Mouse (Mus musculus) neural tube, embryonic 11.5 days (tissue): ENCODE results near the gene Rbfox1. TPM values are rescaled to one million over a fixed set of nuclear protein-coding genes. Genes with fewer than 3 reads are reported as not detected.

ENCODE experiments used
- ATAC-seq: fragments of 200-750 bp; cut with Nextera tagmentation; 2 replicates; pipeline ENCODE4 v1.8.0; 2017; ENCODE audit warnings: moderate number of reproducible peaks, mild to moderate bottlenecking, moderate TSS enrichment, moderate library complexity; ENCODE audit not compliant: insufficient read depth, low FRiP score, low TSS enrichment
- DNase-seq: peaks from one replicate; pipeline ENCODE4 v3.0.0-alpha.2; 2015; ENCODE audit warnings: low spot score
- H3K27ac ChIP-seq: fragments of 300-500 bp; sonication (generic); 2 replicates; pipeline ENCODE4 v1.5.1; 2014; ENCODE audit warnings: low read depth, mild to moderate bottlenecking, low read length
- H3K27me3 ChIP-seq: fragments of 300-500 bp; sonication (generic); 2 replicates; pipeline ENCODE4 v1.6.1; 2014; ENCODE audit warnings: mild to moderate bottlenecking, low read length, mixed read lengths; ENCODE audit not compliant: control insufficient read depth, insufficient read depth
- H3K36me3 ChIP-seq: fragments of 300-500 bp; sonication (generic); 2 replicates; pipeline ENCODE4 v1.6.1; 2014; ENCODE audit warnings: mild to moderate bottlenecking, low read length, moderate library complexity, mixed read lengths; ENCODE audit not compliant: control insufficient read depth, insufficient read depth
- H3K4me1 ChIP-seq: fragments of 300-500 bp; sonication (generic); 2 replicates; pipeline ENCODE4 v1.6.1; 2014; ENCODE audit warnings: low read length, mixed read lengths; ENCODE audit not compliant: control insufficient read depth, insufficient read depth
- H3K4me2 ChIP-seq: fragments of 300-500 bp; sonication (generic); 2 replicates; pipeline ENCODE4 v1.6.1; 2014; ENCODE audit warnings: low read depth, mild to moderate bottlenecking, moderate library complexity
- H3K4me3 ChIP-seq: fragments of 300-500 bp; sonication (generic); 2 replicates; pipeline ENCODE4 v1.5.1; 2014; ENCODE audit warnings: low read depth, low read length
- H3K9ac ChIP-seq: fragments of 300-500 bp; sonication (generic); 2 replicates; pipeline ENCODE4 v1.6.1; 2014; ENCODE audit warnings: mild to moderate bottlenecking, low read length
- H3K9me3 ChIP-seq: fragments of 300-500 bp; sonication (generic); 2 replicates; pipeline ENCODE4 v1.6.1; 2016; ENCODE audit warnings: low read length; ENCODE audit not compliant: control insufficient read depth
- WGBS: fragments of 180-500 bp; shearing (Covaris S2); extraction: QIAGEN DNeasy Blood & Tissue Kit; methylation state at CpG from one replicate; pipeline ENCODE4 v1.1.7; 2014; 5-methylcytosine and 5-hydroxymethylcytosine counted together
- polyA plus RNA-seq: library from polyadenylated mRNA; unstranded; fragments of >200 nt; fragmentation: Nextera tagmentation; extraction: Ambion mirVana; gene quantifications from 2 replicates; pipeline ENCODE4 v1.2.1, GENCODE M21; 2014

Rbfox1 gene
- polyA plus RNA-seq, 1 experiment from 2014 or later: 32.9 TPM

DNA sequence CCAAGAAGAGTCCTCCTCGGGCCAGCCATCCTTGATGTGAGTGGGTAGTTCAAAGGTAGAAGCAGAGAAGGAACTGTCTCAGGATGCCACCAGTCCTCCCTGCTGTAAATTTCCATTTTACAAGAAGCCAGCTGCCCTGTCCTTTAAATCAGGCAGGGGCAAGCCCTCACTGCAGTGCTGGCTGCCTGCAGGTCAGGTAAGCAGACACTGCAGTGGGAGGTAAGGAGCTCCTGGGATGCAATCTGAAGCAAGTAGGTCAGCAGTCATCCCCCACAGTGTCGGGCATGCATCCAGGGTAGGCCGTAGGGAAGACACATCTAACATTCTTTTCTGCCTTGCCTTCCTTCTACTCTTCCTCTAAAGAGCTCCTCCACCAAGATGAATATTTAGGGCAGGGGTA lies 1444.0 kb downstream of the Rbfox1 start:
- H3K4me2 ChIP-seq: no peak overlapping the region
- no peak for DNase-seq
- H3K27ac ChIP-seq: no peak overlapping the region
- H3K4me3 ChIP-seq: no peak overlapping the region
- ATAC-seq: no peak
- no peaks in the 10 kb centered on the region for H3K4me1 ChIP-seq
- H3K36me3 ChIP-seq: no peaks in the 10 kb centered on the region
- WGBS: 59% methylated on average over 3 of the region's 3 CpGs
- H3K27me3 ChIP-seq: no peaks in the 10 kb centered on the region
- H3K9ac ChIP-seq: no peak overlapping the region
- H3K9me3 ChIP-seq: no peaks in the 10 kb centered on the region

GRCm38 (mm10) chr16:7341186-7341585 lies 1456.0 kb downstream of the Rbfox1 start:
- Histone ChIP-seq H3K27me3 (no peaks in the 10 kb centered on the region), H3K4me3 (no peak overlapping the region), H3K9me3 (no peaks in the 10 kb centered on the region), H3K4me2 (no peak overlapping the region), H3K4me1 (no peaks in the 10 kb centered on the region), H3K36me3 (no peaks in the 10 kb centered on the region), H3K9ac (no peak overlapping the region), H3K27ac (no peak overlapping the region)
- no peak for ATAC-seq
- DNase-seq: no peak
- 59% methylated on average over 4 of the region's 4 CpGs for WGBS

DNA sequence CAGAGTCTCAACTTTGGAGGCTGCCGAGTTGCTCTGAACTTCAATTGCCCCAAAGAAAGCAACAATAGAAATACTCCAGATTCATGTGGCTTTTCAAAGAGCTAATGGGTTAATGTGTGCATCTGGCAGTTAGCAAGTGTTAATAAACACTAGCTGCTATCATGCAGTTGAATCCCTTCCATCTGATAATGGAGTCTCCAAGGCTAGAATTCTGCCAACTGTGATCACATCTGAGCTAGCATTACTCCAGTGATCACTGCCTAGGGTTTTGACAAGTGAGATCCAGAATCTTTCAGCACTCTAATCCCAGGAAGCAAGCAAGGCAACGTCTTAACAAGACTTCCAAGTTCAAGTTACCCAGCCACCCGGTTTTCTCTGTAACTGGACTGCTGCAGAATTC lies 1460.1 kb downstream of the Rbfox1 start:
- H3K4me1 ChIP-seq: no peaks in the 10 kb centered on the region; the same call in 1 of the 2 replicates
- H3K9ac ChIP-seq: no peak overlapping the region
- no peak for ATAC-seq
- no peaks in the 10 kb centered on the region for H3K27me3 ChIP-seq
- no peaks in the 10 kb centered on the region for H3K36me3 ChIP-seq
- no peak overlapping the region for H3K4me3 ChIP-seq
- no peak overlapping the region for H3K4me2 ChIP-seq
- H3K9me3 ChIP-seq: no peaks in the 10 kb centered on the region
- H3K27ac ChIP-seq: no peak overlapping the region
- 72% methylated on average over 3 of the region's 3 CpGs for WGBS
- DNase-seq: no peak

DNA sequence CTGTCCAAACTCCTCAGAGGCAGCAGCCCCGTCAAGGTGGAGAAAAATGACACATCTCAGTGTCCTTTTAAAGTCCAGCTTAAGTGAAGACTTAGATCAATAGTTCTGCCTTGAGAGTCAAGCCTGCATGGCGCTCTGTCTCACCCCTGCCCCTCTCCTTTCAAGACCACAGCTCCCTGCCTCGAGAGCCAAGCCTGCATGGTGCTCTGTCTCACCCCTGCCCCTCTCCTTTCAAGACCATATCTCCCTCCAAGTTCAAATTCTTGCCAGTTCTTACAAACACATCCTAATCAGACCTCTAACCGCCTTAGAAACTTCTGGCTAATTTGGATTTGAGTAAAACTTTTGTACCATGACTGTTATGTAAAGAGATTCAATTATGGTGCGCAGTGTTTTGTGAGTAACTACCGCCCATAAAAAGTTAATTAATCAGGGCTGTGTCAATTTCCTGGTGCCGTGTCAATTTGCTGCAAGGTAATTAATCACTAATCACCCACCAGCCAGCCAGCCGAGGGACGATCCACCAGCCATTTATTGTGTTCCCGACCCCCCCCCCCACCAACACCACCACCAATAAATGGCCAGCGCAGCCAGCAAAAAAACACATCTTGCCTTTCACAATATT lies 1461.0 kb downstream of the Rbfox1 start:
- DNase-seq (no peak), ATAC-seq (no peak)
- Histone ChIP-seq H3K4me3 (no peak overlapping the region), H3K36me3 (no peaks in the 10 kb centered on the region), H3K27ac (no peak overlapping the region), H3K27me3 (no peaks in the 10 kb centered on the region), H3K4me1 (no peaks in the 10 kb centered on the region; the same call in 1 of the 2 replicates), H3K4me2 (no peak overlapping the region), H3K9ac (no peak overlapping the region), H3K9me3 (no peaks in the 10 kb centered on the region)
- WGBS: 37% methylated on average over 11 of the region's 11 CpGs

DNA sequence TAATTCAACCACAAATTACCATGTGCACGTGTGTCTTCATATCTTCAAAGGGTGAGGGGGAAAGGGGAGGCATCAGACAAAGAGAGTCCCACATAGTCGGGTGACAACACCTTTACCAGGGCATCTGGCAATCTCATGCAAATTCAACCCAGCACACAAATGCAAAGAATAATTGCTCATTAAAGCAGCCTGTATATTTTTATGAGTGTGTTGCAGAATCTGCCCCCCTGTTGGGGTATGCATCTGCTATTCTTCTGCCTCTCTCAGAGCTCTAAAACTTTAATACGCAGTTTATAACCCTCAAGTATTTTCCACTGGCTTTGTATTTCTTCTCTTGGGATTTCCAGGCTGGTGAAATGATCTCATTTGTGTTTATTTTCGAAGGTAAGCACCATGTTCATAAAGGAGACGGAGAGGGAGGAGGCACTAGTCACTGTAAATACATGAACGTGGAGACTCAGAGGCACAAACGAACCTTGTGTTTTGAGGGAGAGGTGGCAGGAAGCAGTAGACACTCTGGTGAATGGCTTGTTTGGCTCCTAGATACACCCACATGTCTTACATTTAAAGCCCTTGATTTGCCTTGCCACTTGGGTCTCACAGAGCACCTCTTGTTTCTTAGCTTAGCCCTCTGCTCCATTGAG lies 1462.5 kb downstream of the Rbfox1 start:
- H3K27me3 ChIP-seq: no peaks in the 10 kb centered on the region
- H3K4me1 ChIP-seq: no peaks in the 10 kb centered on the region; the same call in 1 of the 2 replicates
- peak; percentile 53; the same call in 1 of the 2 replicates for ATAC-seq
- H3K4me2 ChIP-seq: no peak overlapping the region
- H3K36me3 ChIP-seq: no peaks in the 10 kb centered on the region
- no peak for DNase-seq
- no peaks in the 10 kb centered on the region for H3K9me3 ChIP-seq
- no peak overlapping the region for H3K9ac ChIP-seq
- H3K27ac ChIP-seq: 0 out of 2 replicates have a peak overlapping the region, but pooled peaks have one; percentile 23
- WGBS: 71% methylated on average over 7 of the region's 7 CpGs
- H3K4me3 ChIP-seq: no peak overlapping the region

DNA sequence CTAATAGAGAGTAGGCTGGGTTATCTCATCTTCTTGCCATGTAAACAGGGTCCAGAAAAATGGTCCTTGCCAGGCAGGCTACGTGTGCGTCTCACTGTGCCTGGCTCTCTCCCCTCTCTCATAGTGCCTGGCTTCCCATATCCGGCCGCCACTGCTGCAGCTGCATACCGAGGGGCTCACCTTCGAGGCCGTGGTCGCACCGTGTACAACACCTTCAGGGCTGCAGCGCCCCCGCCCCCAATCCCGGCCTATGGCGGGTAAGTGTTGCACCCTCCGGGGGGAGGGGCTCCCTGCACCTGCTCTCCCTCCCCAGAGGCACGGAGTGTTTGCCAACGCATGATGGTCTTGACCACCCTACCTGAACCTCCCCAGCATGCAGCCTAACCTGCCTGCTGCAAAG lies 1467.7 kb downstream of the Rbfox1 start:
- Histone ChIP-seq H3K4me3 (no peak overlapping the region), H3K4me2 (no peak overlapping the region), H3K9ac (no peak overlapping the region), H3K9me3 (no peaks in the 10 kb centered on the region), H3K27ac (no peak overlapping the region), H3K36me3 (no peaks in the 10 kb centered on the region), H3K27me3 (no peaks in the 10 kb centered on the region), H3K4me1 (no peaks in the 10 kb centered on the region; the same call in 1 of the 2 replicates)
- 72% methylated on average over 16 of the region's 16 CpGs for WGBS
- ATAC-seq: no peak
- no peak for DNase-seq

DNA sequence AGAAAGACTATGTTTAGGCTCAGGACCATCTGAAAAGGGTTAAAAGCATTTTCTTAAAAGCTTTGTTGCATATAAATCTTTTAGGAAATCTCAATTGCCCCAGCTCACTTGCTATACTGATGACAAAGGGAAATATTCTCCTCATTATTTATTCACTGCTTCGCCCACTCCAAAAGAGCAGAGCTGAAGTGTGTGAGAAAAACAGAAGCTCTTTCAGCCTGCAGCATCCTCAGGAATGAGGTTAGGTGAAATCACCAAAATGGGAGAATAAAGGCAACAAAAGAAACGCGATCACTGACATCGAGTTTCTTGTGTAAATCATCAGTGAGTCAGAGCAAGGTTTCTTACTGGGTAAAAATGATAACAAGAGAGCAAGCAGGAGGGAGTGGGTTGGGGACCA lies 1469.0 kb downstream of the Rbfox1 start:
- Histone ChIP-seq H3K36me3 (no peaks in the 10 kb centered on the region), H3K27ac (no peak overlapping the region), H3K4me2 (no peak overlapping the region), H3K9ac (no peak overlapping the region), H3K27me3 (no peaks in the 10 kb centered on the region), H3K4me3 (no peak overlapping the region), H3K4me1 (no peaks in the 10 kb centered on the region), H3K9me3 (no peaks in the 10 kb centered on the region)
- WGBS: 73% methylated on average over 4 of the region's 4 CpGs
- DNase-seq (no peak), ATAC-seq (no peak)

DNA sequence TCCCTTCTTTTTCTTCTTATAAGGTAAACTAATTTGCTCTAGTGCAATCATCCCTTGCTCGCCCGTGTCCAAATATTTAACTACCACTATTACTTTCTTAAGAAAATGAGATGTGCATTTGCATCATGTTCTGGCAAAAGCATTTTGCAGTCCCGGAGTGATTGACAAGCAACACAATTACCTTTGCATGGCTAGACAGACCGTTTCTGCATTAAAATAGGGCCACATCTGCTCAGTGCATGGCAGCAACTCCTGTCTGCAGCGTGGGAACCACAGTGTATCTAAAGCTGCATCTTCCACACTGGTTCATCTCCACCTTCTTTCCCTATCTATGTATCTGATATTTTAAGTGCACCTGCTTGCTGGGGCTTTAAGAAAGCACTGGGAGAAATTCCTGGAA lies 1473.9 kb downstream of the Rbfox1 start:
- no peak for ATAC-seq
- Histone ChIP-seq H3K9me3 (no peaks in the 10 kb centered on the region), H3K36me3 (no peaks in the 10 kb centered on the region), H3K27ac (no peak overlapping the region), H3K4me2 (no peak overlapping the region), H3K4me3 (no peak overlapping the region), H3K4me1 (no peaks in the 10 kb centered on the region), H3K27me3 (no peaks in the 10 kb centered on the region), H3K9ac (no peak overlapping the region)
- 72% methylated on average over 5 of the region's 5 CpGs for WGBS
- no peak for DNase-seq

DNA sequence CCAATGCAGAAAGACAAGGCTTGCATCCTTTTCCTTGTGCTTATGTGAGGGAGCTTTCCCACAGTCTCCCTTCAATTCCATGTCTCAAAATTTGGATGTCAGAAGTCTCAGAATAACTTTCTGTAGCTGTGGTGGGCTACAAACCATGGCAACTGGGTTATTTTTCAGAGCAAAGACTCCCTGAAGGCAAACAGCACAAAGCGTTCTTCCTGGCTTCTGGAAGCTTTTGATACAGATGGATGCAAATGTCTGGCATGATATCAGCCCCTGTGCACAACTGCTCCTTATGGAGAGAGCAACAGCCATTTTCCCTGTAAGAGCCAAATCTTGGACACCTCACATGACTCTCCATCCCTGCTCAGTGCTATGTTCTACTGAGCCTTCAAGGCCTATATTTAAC lies 1475.6 kb downstream of the Rbfox1 start:
- H3K9me3 ChIP-seq: no peaks in the 10 kb centered on the region
- no peak for DNase-seq
- H3K9ac ChIP-seq: no peak overlapping the region
- H3K27me3 ChIP-seq: no peaks in the 10 kb centered on the region
- 85% methylated on average over 1 of the region's 1 CpGs for WGBS
- no peak overlapping the region for H3K27ac ChIP-seq
- H3K36me3 ChIP-seq: no peaks in the 10 kb centered on the region
- no peak overlapping the region for H3K4me3 ChIP-seq
- H3K4me2 ChIP-seq: no peak overlapping the region
- no peak for ATAC-seq
- H3K4me1 ChIP-seq: no peaks in the 10 kb centered on the region
